Mouse (Mus musculus) liver, embryonic 15.5 days (tissue): ENCODE data around the gene 4632433K11Rik. TPM values are rescaled to one million over a fixed set of nuclear protein-coding genes. Genes with fewer than 3 reads are reported as not detected.

Experiments used
- ATAC-seq: fragments of 200-750 bp; cut with Nextera tagmentation; 2 replicates; pipeline ENCODE4 v1.8.0; 2017; ENCODE audit warnings: moderate number of reproducible peaks, mild to moderate bottlenecking, moderate library complexity; ENCODE audit not compliant: insufficient read depth
- H3K27ac ChIP-seq: fragments of 300-500 bp; sonication (generic); replicated peaks from 2 replicates; pipeline ENCODE4 v1.5.1; 2015; ENCODE audit warnings: mild to moderate bottlenecking, inconsistent platforms
- H3K27me3 ChIP-seq: fragments of 300-500 bp; sonication (generic); 2 replicates; pipeline ENCODE4 v1.6.1; 2015; ENCODE audit warnings: mild to moderate bottlenecking, inconsistent platforms
- H3K36me3 ChIP-seq: fragments of 300-500 bp; sonication (generic); replicated peaks from 2 replicates; pipeline ENCODE4 v1.6.1; 2015; ENCODE audit warnings: moderate library complexity, mild to moderate bottlenecking, inconsistent platforms
- H3K4me1 ChIP-seq: fragments of 300-500 bp; sonication (generic); replicated peaks from 2 replicates; pipeline ENCODE4 v1.6.1; 2015; ENCODE audit warnings: inconsistent platforms
- H3K4me2 ChIP-seq: fragments of 300-500 bp; sonication (generic); 2 replicates; pipeline ENCODE4 v1.6.1; 2015; ENCODE audit warnings: moderate library complexity, mild to moderate bottlenecking, inconsistent platforms
- H3K4me3 ChIP-seq: fragments of 300-500 bp; sonication (generic); replicated peaks from 2 replicates; pipeline ENCODE4 v1.5.1; 2015; ENCODE audit warnings: mild to moderate bottlenecking, inconsistent platforms
- H3K9ac ChIP-seq: fragments of 300-500 bp; sonication (generic); 2 replicates; pipeline ENCODE4 v1.6.1; 2015; ENCODE audit warnings: moderate library complexity, mild to moderate bottlenecking, inconsistent platforms
- H3K9me3 ChIP-seq: fragments of 300-500 bp; sonication (generic); replicated peaks from 2 replicates; pipeline ENCODE4 v1.6.1; 2016; ENCODE audit warnings: inconsistent platforms
- WGBS: fragments of 180-500 bp; shearing (Covaris S2); methylation state at CpG from one replicate; pipeline ENCODE4 v1.1.7; 2015; ENCODE audit warnings: mixed read lengths; ENCODE audit not compliant: insufficient replicate concordance; 5-methylcytosine and 5-hydroxymethylcytosine counted together
- polyA plus RNA-seq: library from polyadenylated mRNA; unstranded; fragments of >200 nt; fragmentation: Nextera tagmentation; extraction: Ambion mirVana; gene quantifications from 2 replicates; pipeline ENCODE4 v1.2.1, GENCODE M21; 2015

Gene 4632433K11Rik
- polyA plus RNA-seq, 1 experiment from 2014 or later: not detected

GRCm38 (mm10) chr7:5058631-5059030, 24.7 kb downstream of the 4632433K11Rik start:
- Histone ChIP-seq H3K4me2 (no peak overlapping the region), H3K4me1 (peaks cover 30% of the 10 kb centered on the region), H3K9me3 (no peaks in the 10 kb centered on the region), H3K9ac (no peak overlapping the region), H3K36me3 (no peaks in the 10 kb centered on the region), H3K27me3 (peaks cover 61% of the 10 kb centered on the region), H3K27ac (no peak overlapping the region), H3K4me3 (no peak overlapping the region)
- ATAC-seq: no peak
- 67% methylated on average over 1 of the region's 1 CpGs for WGBS

GRCm38 (mm10) chr7:5059421-5059820, 25.5 kb downstream of the 4632433K11Rik start:
- Histone ChIP-seq H3K9ac (no peak overlapping the region), H3K27me3 (peaks cover 53% of the 10 kb centered on the region), H3K27ac (no peak overlapping the region), H3K4me2 (no peak overlapping the region), H3K36me3 (no peaks in the 10 kb centered on the region), H3K4me1 (peaks cover 38% of the 10 kb centered on the region), H3K9me3 (no peaks in the 10 kb centered on the region), H3K4me3 (no peak overlapping the region)
- no peak for ATAC-seq
- WGBS: 83% methylated on average over 12 of the region's 12 CpGs

- H3K4me2 ChIP-seq: peak overlapping the region; percentile 98
- H3K27ac ChIP-seq: peak overlapping the region; percentile 99
- H3K27me3 ChIP-seq: peaks cover 44% of the 10 kb centered on the region
- 2% methylated on average over 27 of the region's 27 CpGs for WGBS
- no peaks in the 10 kb centered on the region for H3K9me3 ChIP-seq
- H3K4me3 ChIP-seq: peak overlapping the region; percentile 83
- no peak for ATAC-seq
- H3K9ac ChIP-seq: peak overlapping the region; percentile 93
- H3K4me1 ChIP-seq: peaks cover 44% of the 10 kb centered on the region
- peaks cover 2% of the 10 kb centered on the region; the same call in 1 of the 2 replicates for H3K36me3 ChIP-seq
Observed at GRCm38 (mm10) chr7:5060239-5060731, 26.4 kb downstream of the 4632433K11Rik start.

GRCm38 (mm10) chr7:5060944-5061773, 27.2 kb downstream of the 4632433K11Rik start:
- peaks cover 36% of the 10 kb centered on the region for H3K27me3 ChIP-seq
- H3K4me1 ChIP-seq: peaks cover 53% of the 10 kb centered on the region
- peak overlapping the region; percentile 83 for H3K4me3 ChIP-seq
- peak; percentile 87 for ATAC-seq
- H3K36me3 ChIP-seq: peaks cover 11% of the 10 kb centered on the region
- under 1% methylated on average over 60 of the region's 60 CpGs for WGBS
- H3K4me2 ChIP-seq: peak overlapping the region; percentile 98
- peak overlapping the region; percentile 93 for H3K9ac ChIP-seq
- no peaks in the 10 kb centered on the region for H3K9me3 ChIP-seq
- peak overlapping the region; percentile 99 for H3K27ac ChIP-seq

GRCm38 (mm10) chr7:5061774-5062359, 27.9 kb downstream of the 4632433K11Rik start, which contains the start of gene U2af2:
Gene U2af2, plus strand, starts transcription at chr7:5062143.
- Histone ChIP-seq H3K9ac (peak within 1 kb of the TSS; percentile 93), H3K4me2 (peak within 1 kb of the TSS; percentile 98), H3K4me3 (peak within 1 kb of the TSS; percentile 83), H3K27ac (peak within 1 kb of the TSS; percentile 99), H3K9me3 (no peaks in the 10 kb centered on the region), H3K27me3 (peaks cover 29% of the 10 kb centered on the region), H3K36me3 (peaks cover 18% of the 10 kb centered on the region), H3K4me1 (peaks cover 56% of the 10 kb centered on the region)
- peak; percentile 75 for ATAC-seq
- WGBS: under 1% methylated on average over 65 of the region's 65 CpGs

GRCm38 (mm10) chr7:5062360-5063001, 28.6 kb downstream of the 4632433K11Rik start:
- ATAC-seq: peak; percentile 54
- peaks cover 60% of the 10 kb centered on the region for H3K4me1 ChIP-seq
- 0% methylated on average over 51 of the region's 51 CpGs for WGBS

GRCm38 (mm10) chr7:5064886-5065285, 31.0 kb downstream of the 4632433K11Rik start:
- Histone ChIP-seq H3K4me2 (peak overlapping the region; percentile 98; the same call in 1 of the 2 replicates), H3K27me3 (no peaks in the 10 kb centered on the region), H3K4me3 (peak overlapping the region; percentile 83; the same call in 1 of the 2 replicates), H3K4me1 (peaks cover 55% of the 10 kb centered on the region), H3K9me3 (no peaks in the 10 kb centered on the region), H3K9ac (no peak overlapping the region; the same call in 1 of the 2 replicates), H3K36me3 (peaks cover 48% of the 10 kb centered on the region), H3K27ac (0 out of 2 replicates have a peak overlapping the region, but pooled peaks have one; percentile 0)
- WGBS: 82% methylated on average over 6 of the region's 6 CpGs
- no peak for ATAC-seq

More at GRCm38 (mm10) chr7:5062360-5063001, 28.6 kb downstream of the 4632433K11Rik start:
- peak overlapping the region; percentile 99 for H3K27ac ChIP-seq
- peaks cover 24% of the 10 kb centered on the region for H3K36me3 ChIP-seq
- H3K4me3 ChIP-seq: peak overlapping the region; percentile 83
- peak overlapping the region; percentile 74 for H3K9ac ChIP-seq
- no peaks in the 10 kb centered on the region for H3K9me3 ChIP-seq
- peak overlapping the region; percentile 98 for H3K4me2 ChIP-seq
- H3K27me3 ChIP-seq: peaks cover 22% of the 10 kb centered on the region

GRCm38 (mm10) chr7:5073586-5073985, 39.7 kb downstream of the 4632433K11Rik start:
- ATAC-seq: peak; percentile 71
- no peaks in the 10 kb centered on the region for H3K9me3 ChIP-seq
- H3K27me3 ChIP-seq: no peaks in the 10 kb centered on the region
- peak overlapping the region; percentile 17 for H3K4me3 ChIP-seq
- H3K4me2 ChIP-seq: peak overlapping the region; percentile 56
- H3K36me3 ChIP-seq: peaks cover 98% of the 10 kb centered on the region
- H3K4me1 ChIP-seq: peaks cover 70% of the 10 kb centered on the region
- peak overlapping the region; percentile 85 for H3K27ac ChIP-seq
- WGBS: 0% methylated on average over 1 of the region's 1 CpGs
- peak overlapping the region; percentile 27; the same call in 1 of the 2 replicates for H3K9ac ChIP-seq

GRCm38 (mm10) chr7:5074984-5075383, 41.1 kb downstream of the 4632433K11Rik start:
- WGBS: 91% methylated on average over 5 of the region's 5 CpGs
- Histone ChIP-seq H3K36me3 (peaks cover 92% of the 10 kb centered on the region), H3K9ac (no peak overlapping the region), H3K4me3 (no peak overlapping the region), H3K4me1 (peaks cover 78% of the 10 kb centered on the region), H3K27me3 (no peaks in the 10 kb centered on the region), H3K9me3 (no peaks in the 10 kb centered on the region), H3K4me2 (no peak overlapping the region), H3K27ac (peak overlapping the region; percentile 85; the same call in 1 of the 2 replicates)
- ATAC-seq: no peak

GRCm38 (mm10) chr7:5076931-5077330, 43.0 kb downstream of the 4632433K11Rik start:
- WGBS: 45% methylated on average over 2 of the region's 2 CpGs
- no peaks in the 10 kb centered on the region for H3K9me3 ChIP-seq
- peaks cover 80% of the 10 kb centered on the region for H3K4me1 ChIP-seq
- H3K27me3 ChIP-seq: no peaks in the 10 kb centered on the region
- H3K4me3 ChIP-seq: no peak overlapping the region
- peak overlapping the region; percentile 76 for H3K27ac ChIP-seq
- no peak overlapping the region for H3K9ac ChIP-seq
- no peak for ATAC-seq
- peaks cover 73% of the 10 kb centered on the region for H3K36me3 ChIP-seq
- H3K4me2 ChIP-seq: peak overlapping the region; percentile 27; the same call in 1 of the 2 replicates
